Mouse (Mus musculus): Measurements from ENCODE around the gene Pgf. TPM values are rescaled to one million over a fixed set of nuclear protein-coding genes. Genes with fewer than 3 reads are reported as not detected.

Pgf gene
- total and polyA plus RNA-seq, 2 experiments from 2014 or later = 3.6 to 5.0 TPM

DNA sequence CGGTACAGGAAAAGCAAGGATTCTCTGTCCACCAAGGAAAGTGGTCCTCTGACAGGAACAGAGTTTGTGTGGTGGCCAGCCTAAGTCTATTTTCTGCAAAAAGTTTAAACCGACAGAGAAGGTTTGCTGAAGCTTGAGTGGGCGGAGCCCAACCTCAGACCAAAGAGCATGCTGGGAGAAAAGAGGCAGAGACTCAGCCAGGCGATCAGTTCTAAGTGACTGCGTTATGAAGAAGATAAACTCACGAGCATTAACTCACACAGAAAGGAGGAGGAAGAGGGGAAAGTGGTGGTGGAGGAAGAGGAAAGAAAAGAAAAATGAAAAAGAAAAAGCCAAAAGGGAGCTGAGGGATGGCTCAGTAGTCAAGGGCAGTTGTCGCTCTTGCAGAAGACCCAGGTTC, 12.7 kb upstream of the Pgf start:
- TF ChIP-seq CTCF (IDR thresholded peaks at IDR 0.05; ENCODE audit: low read depth) = no peak
- TF ChIP-seq EP300 (IDR thresholded peaks at IDR 0.05; ENCODE audit: low read depth) = no peak
- 77% methylated on average over 7 of the region's 7 CpGs for WGBS
- H3K9ac ChIP-seq (replicated peaks; ENCODE audit: low read depth, low read length) = no peak overlapping the region

DNA sequence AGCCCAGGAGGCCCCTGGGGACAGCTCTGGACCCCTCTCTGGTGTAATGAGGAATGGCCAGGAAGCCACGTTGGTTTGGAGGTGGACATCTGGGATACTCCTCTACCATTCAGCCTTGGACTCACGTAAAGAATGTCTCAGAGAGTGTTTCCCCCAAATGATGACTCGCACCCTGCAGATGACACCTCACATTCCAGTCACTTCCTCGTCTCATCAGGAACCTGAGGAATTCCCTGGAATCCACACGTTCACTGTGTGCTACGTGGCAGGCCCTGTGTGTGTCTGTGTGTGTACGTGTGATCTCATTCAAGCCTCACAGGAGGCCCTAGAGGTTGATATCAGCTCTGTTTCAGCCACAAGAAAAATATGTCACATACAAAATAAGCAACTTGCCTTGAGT, 8.8 kb upstream of the Pgf start:
- H3K4me3 ChIP-seq (ENCODE audit: low read depth, low read length) = no peak overlapping the region
- 49% methylated on average over 7 of the region's 7 CpGs for WGBS

More for the DNA sequence above, 12.7 kb upstream of the Pgf start:
- no peaks in the 10 kb centered on the region for H3K9me3 ChIP-seq (replicated peaks; ENCODE audit: control insufficient read depth, low read length)
- ATAC-seq (ENCODE audit: insufficient read depth, low read depth) = no peak
- H3K4me1 ChIP-seq (ENCODE audit: control insufficient read depth, insufficient read depth) = peaks cover 29% of the 10 kb centered on the region
- no peaks in the 10 kb centered on the region for H3K27me3 ChIP-seq (ENCODE audit: control insufficient read depth, insufficient read depth, low read length)
- no peaks in the 10 kb centered on the region for H3K36me3 ChIP-seq (replicated peaks; ENCODE audit: control insufficient read depth, insufficient read depth, low read length)
- no peak for DNase-seq (ENCODE audit: low spot score)
- no peak overlapping the region for H3K4me3 ChIP-seq (ENCODE audit: low read depth, low read length)
- no peak overlapping the region for H3K27ac ChIP-seq (ENCODE audit: low read depth)
- no peak overlapping the region for H3K4me2 ChIP-seq (ENCODE audit: low read depth, low read length)

GRCm38 (mm10) chr12:85185810-85186209, 8.2 kb upstream of the Pgf start:
- DNase-seq (ENCODE audit: low spot score) = peak; percentile 60
- peak; percentile 81 for ATAC-seq (ENCODE audit: insufficient read depth, low read depth)
- H3K4me2 ChIP-seq (ENCODE audit: low read depth, low read length) = no peak overlapping the region
- TF ChIP-seq EP300 (IDR thresholded peaks at IDR 0.05; ENCODE audit: low read depth) = no peak
- H3K4me1 ChIP-seq (ENCODE audit: control insufficient read depth, insufficient read depth) = peaks cover 19% of the 10 kb centered on the region
- peak overlapping the region; percentile 78 for H3K27ac ChIP-seq (ENCODE audit: low read depth)
- no peaks in the 10 kb centered on the region for H3K36me3 ChIP-seq (replicated peaks; ENCODE audit: control insufficient read depth, insufficient read depth, low read length)
- no peak overlapping the region for H3K4me3 ChIP-seq (ENCODE audit: low read depth, low read length)
- no peak overlapping the region for H3K9ac ChIP-seq (replicated peaks; ENCODE audit: low read depth, low read length)
- 36% methylated on average over 8 of the region's 8 CpGs for WGBS
- H3K9me3 ChIP-seq (replicated peaks; ENCODE audit: control insufficient read depth, low read length) = no peaks in the 10 kb centered on the region
- no peaks in the 10 kb centered on the region for H3K27me3 ChIP-seq (ENCODE audit: control insufficient read depth, insufficient read depth, low read length)

More for the DNA sequence above, 8.8 kb upstream of the Pgf start:
- ATAC-seq (ENCODE audit: insufficient read depth, low read depth) = peak; percentile 24; the same call in 1 of the 2 replicates
- DNase-seq (ENCODE audit: low spot score) = no peak
- no peaks in the 10 kb centered on the region for H3K36me3 ChIP-seq (replicated peaks; ENCODE audit: control insufficient read depth, insufficient read depth, low read length)
- H3K27ac ChIP-seq (ENCODE audit: low read depth) = peak overlapping the region; percentile 78
- no peaks in the 10 kb centered on the region for H3K27me3 ChIP-seq (ENCODE audit: control insufficient read depth, insufficient read depth, low read length)
- H3K9me3 ChIP-seq (replicated peaks; ENCODE audit: control insufficient read depth, low read length) = no peaks in the 10 kb centered on the region
- H3K4me2 ChIP-seq (ENCODE audit: low read depth, low read length) = no peak overlapping the region
- TF ChIP-seq EP300 (IDR thresholded peaks at IDR 0.05; ENCODE audit: low read depth) (no peak), CTCF (IDR thresholded peaks at IDR 0.05; ENCODE audit: low read depth) (no peak)
- peaks cover 19% of the 10 kb centered on the region for H3K4me1 ChIP-seq (ENCODE audit: control insufficient read depth, insufficient read depth)
- H3K9ac ChIP-seq (replicated peaks; ENCODE audit: low read depth, low read length) = no peak overlapping the region

DNA sequence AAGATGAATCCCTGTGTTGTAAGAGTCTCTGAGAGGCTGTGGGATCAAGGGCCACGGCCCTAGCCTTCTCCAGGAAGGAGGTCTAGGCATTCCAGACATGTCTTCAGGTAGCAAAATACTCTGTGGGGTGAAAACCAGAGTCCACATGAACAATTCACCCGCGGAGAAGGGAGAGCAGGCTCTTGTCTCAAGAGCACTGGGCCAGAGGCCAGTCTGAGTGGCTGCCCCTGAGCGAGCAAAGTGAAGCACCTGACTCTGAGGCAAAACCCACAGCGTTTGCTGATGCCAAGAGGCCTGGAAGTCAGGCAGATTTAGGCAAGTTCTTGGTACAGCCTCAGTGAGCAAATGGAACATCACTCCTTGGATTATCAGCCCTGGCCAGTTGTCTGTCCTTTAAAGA, 6.5 kb upstream of the Pgf start:
- WGBS = 30% methylated on average over 5 of the region's 5 CpGs
- peaks cover 19% of the 10 kb centered on the region for H3K4me1 ChIP-seq (ENCODE audit: control insufficient read depth, insufficient read depth)
- no peak for TF ChIP-seq EP300 (IDR thresholded peaks at IDR 0.05; ENCODE audit: low read depth)
- no peak for TF ChIP-seq CTCF (IDR thresholded peaks at IDR 0.05; ENCODE audit: low read depth)
- no peak overlapping the region for H3K9ac ChIP-seq (replicated peaks; ENCODE audit: low read depth, low read length)
- H3K4me2 ChIP-seq (ENCODE audit: low read depth, low read length) = no peak overlapping the region
- H3K27me3 ChIP-seq (ENCODE audit: control insufficient read depth, insufficient read depth, low read length) = 0 out of 2 replicates have a peak, but pooled peaks cover 4% of the 10 kb centered on the region
- no peak overlapping the region for H3K27ac ChIP-seq (ENCODE audit: low read depth)
- H3K9me3 ChIP-seq (replicated peaks; ENCODE audit: control insufficient read depth, low read length) = no peaks in the 10 kb centered on the region
- no peak overlapping the region for H3K4me3 ChIP-seq (ENCODE audit: low read depth, low read length)
- no peak for ATAC-seq (ENCODE audit: insufficient read depth, low read depth)
- no peaks in the 10 kb centered on the region for H3K36me3 ChIP-seq (replicated peaks; ENCODE audit: control insufficient read depth, insufficient read depth, low read length)
- no peak for DNase-seq (ENCODE audit: low spot score)

DNA sequence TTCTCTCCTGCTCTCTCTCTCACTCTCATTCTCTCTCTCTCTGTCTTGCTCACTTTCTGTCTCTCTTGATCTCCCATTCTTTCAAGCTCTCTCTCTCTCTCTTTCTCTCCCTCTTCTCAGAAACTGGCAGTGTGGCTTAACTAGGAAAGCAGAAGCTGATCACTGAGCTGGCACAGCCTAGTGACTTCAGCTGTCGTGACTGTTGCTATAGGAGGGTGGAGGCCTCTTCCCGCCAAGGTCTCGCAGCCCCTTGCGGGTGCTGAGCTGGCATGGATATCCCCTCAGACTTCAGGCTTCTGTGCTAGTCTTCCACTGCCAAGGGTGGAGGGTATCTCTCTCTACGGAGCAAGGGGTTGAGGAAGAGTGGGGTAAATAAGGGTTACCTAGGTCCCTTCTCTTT, 5.3 kb upstream of the Pgf start:
- H3K9ac ChIP-seq (replicated peaks; ENCODE audit: low read depth, low read length) = no peak overlapping the region
- TF ChIP-seq EP300 (IDR thresholded peaks at IDR 0.05; ENCODE audit: low read depth) = no peak
- no peak for TF ChIP-seq CTCF (IDR thresholded peaks at IDR 0.05; ENCODE audit: low read depth)
- DNase-seq (ENCODE audit: low spot score) = no peak
- no peaks in the 10 kb centered on the region for H3K9me3 ChIP-seq (replicated peaks; ENCODE audit: control insufficient read depth, low read length)
- H3K36me3 ChIP-seq (replicated peaks; ENCODE audit: control insufficient read depth, insufficient read depth, low read length) = no peaks in the 10 kb centered on the region
- no peak overlapping the region for H3K27ac ChIP-seq (ENCODE audit: low read depth)
- H3K4me3 ChIP-seq (ENCODE audit: low read depth, low read length) = no peak overlapping the region
- peaks cover 19% of the 10 kb centered on the region for H3K4me1 ChIP-seq (ENCODE audit: control insufficient read depth, insufficient read depth)
- no peak for ATAC-seq (ENCODE audit: insufficient read depth, low read depth)
- 0 out of 2 replicates have a peak, but pooled peaks cover 4% of the 10 kb centered on the region for H3K27me3 ChIP-seq (ENCODE audit: control insufficient read depth, insufficient read depth, low read length)
- H3K4me2 ChIP-seq (ENCODE audit: low read depth, low read length) = no peak overlapping the region
- WGBS = 67% methylated on average over 5 of the region's 5 CpGs

GRCm38 (mm10) chr12:85182345-85182643, 4.7 kb upstream of the Pgf start:
- ATAC-seq (ENCODE audit: insufficient read depth, low read depth) (no peak), DNase-seq (ENCODE audit: low spot score) (no peak)
- Histone ChIP-seq H3K27ac (ENCODE audit: low read depth) (no peak overlapping the region), H3K4me3 (ENCODE audit: low read depth, low read length) (no peak overlapping the region), H3K4me2 (ENCODE audit: low read depth, low read length) (no peak overlapping the region), H3K27me3 (ENCODE audit: control insufficient read depth, insufficient read depth, low read length) (0 out of 2 replicates have a peak, but pooled peaks cover 4% of the 10 kb centered on the region), H3K9me3 (replicated peaks; ENCODE audit: control insufficient read depth, low read length) (no peaks in the 10 kb centered on the region), H3K9ac (replicated peaks; ENCODE audit: low read depth, low read length) (no peak overlapping the region), H3K4me1 (ENCODE audit: control insufficient read depth, insufficient read depth) (peaks cover 19% of the 10 kb centered on the region), H3K36me3 (replicated peaks; ENCODE audit: control insufficient read depth, insufficient read depth, low read length) (no peaks in the 10 kb centered on the region)
- no peak for TF ChIP-seq CTCF (IDR thresholded peaks at IDR 0.05; ENCODE audit: low read depth)
- TF ChIP-seq EP300 (IDR thresholded peaks at IDR 0.05; ENCODE audit: low read depth) = no peak
- 27% methylated on average over 8 of the region's 8 CpGs for WGBS
